Mouse (Mus musculus): ENCODE measurements around the gene Slc17a7. TPM values are rescaled to one million over a fixed set of nuclear protein-coding genes. Genes with fewer than 3 reads are reported as not detected.

Gene Slc17a7
- polyA plus RNA-seq, 1 experiment from 2014 or later, result 0.73 TPM

GRCm38 (mm10) chr7:45182199-45182601 lies 18.5 kb downstream of the Slc17a7 start:
- ATAC-seq (ENCODE audit: insufficient number of reproducible peaks, insufficient read depth, low FRiP score, low TSS enrichment), result peak; percentile 62; the same call in 1 of the 2 replicates
- H3K4me1 ChIP-seq, result no peaks in the 10 kb centered on the region
- peak overlapping the region; percentile 21 for H3K4me3 ChIP-seq
- no peak overlapping the region for H3K27ac ChIP-seq
- peak overlapping the region; percentile 46 for H3K4me2 ChIP-seq (replicated peaks)
- under 1% methylated on average over 34 of the region's 34 CpGs for WGBS
- peaks cover 94% of the 10 kb centered on the region for H3K27me3 ChIP-seq
- no peaks in the 10 kb centered on the region for H3K36me3 ChIP-seq
- H3K9ac ChIP-seq, result peak overlapping the region; percentile 34
- H3K9me3 ChIP-seq, result no peaks in the 10 kb centered on the region

DNA sequence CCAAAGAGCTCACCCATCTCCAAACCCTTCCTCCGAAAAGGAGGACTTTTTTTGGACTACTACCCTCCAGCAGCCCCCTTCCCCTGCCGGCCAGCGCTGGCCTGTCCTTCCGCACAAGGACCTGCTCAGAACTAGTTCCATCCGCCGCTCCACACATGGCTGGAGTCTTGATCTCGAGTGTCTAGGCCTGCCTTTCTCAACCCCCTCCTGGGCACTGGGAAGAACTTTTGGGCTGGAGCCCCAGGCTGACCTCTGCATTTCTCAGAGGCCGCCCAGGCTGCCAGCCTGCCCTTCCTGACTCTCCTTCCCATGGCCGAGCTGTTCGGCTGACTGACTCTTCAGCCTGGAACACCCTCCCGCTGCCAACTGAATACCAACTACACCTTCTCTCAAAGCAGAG lies 18.9 kb downstream of the Slc17a7 start:
- no peak overlapping the region for H3K27ac ChIP-seq
- H3K4me1 ChIP-seq, result no peaks in the 10 kb centered on the region
- H3K36me3 ChIP-seq, result no peaks in the 10 kb centered on the region
- WGBS, result 19% methylated on average over 11 of the region's 11 CpGs
- H3K9me3 ChIP-seq, result no peaks in the 10 kb centered on the region
- peak overlapping the region; percentile 21 for H3K4me3 ChIP-seq
- peaks cover 90% of the 10 kb centered on the region for H3K27me3 ChIP-seq
- H3K4me2 ChIP-seq (replicated peaks), result peak overlapping the region; percentile 46
- peak; percentile 25; the same call in 1 of the 2 replicates for ATAC-seq (ENCODE audit: insufficient number of reproducible peaks, insufficient read depth, low FRiP score, low TSS enrichment)
- H3K9ac ChIP-seq, result peak overlapping the region; percentile 34

GRCm38 (mm10) chr7:45183672-45184071 lies 19.9 kb downstream of the Slc17a7 start:
- H3K4me2 ChIP-seq (replicated peaks), result no peak overlapping the region
- no peaks in the 10 kb centered on the region for H3K9me3 ChIP-seq
- H3K4me1 ChIP-seq, result no peaks in the 10 kb centered on the region
- no peak overlapping the region for H3K9ac ChIP-seq
- ATAC-seq (ENCODE audit: insufficient number of reproducible peaks, insufficient read depth, low FRiP score, low TSS enrichment), result no peak
- H3K27me3 ChIP-seq, result peaks cover 89% of the 10 kb centered on the region
- WGBS, result 61% methylated on average over 7 of the region's 7 CpGs
- no peak overlapping the region for H3K27ac ChIP-seq
- no peak overlapping the region for H3K4me3 ChIP-seq
- H3K36me3 ChIP-seq, result no peaks in the 10 kb centered on the region

GRCm38 (mm10) chr7:45185921-45186320 lies 22.2 kb downstream of the Slc17a7 start:
- Histone ChIP-seq H3K27me3 (peaks cover 78% of the 10 kb centered on the region), H3K4me2 (replicated peaks) (no peak overlapping the region), H3K9me3 (no peaks in the 10 kb centered on the region), H3K4me1 (no peaks in the 10 kb centered on the region), H3K27ac (no peak overlapping the region), H3K4me3 (no peak overlapping the region), H3K36me3 (no peaks in the 10 kb centered on the region), H3K9ac (no peak overlapping the region; the same call in 1 of the 2 replicates)
- 53% methylated on average over 7 of the region's 7 CpGs for WGBS
- ATAC-seq (ENCODE audit: insufficient number of reproducible peaks, insufficient read depth, low FRiP score, low TSS enrichment), result no peak

DNA sequence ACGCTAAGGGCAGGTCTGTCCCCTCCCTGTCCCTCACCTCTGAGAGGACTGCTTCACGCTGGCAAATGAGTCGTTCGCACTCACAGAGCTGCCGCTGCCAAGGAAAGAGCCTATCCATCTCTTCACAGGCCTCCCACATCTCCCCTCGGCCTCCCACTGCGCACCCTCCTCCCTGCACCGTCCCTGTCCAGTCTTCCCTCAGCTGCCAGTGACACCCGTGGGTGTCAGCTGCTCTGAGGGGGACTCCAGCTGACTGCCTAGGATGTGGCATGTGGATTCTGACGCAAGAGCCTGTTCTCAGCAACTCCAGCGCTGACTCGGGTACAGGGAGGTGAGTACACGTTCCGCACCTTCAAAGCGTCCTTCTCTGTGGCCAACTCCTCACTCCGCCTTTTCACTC lies 25.9 kb downstream of the Slc17a7 start:
- H3K9ac ChIP-seq, result no peak overlapping the region
- peaks cover 10% of the 10 kb centered on the region for H3K4me1 ChIP-seq
- ATAC-seq (ENCODE audit: insufficient number of reproducible peaks, insufficient read depth, low FRiP score, low TSS enrichment), result no peak
- WGBS, result 58% methylated on average over 16 of the region's 16 CpGs
- no peak overlapping the region for H3K4me2 ChIP-seq (replicated peaks)
- peaks cover 48% of the 10 kb centered on the region for H3K27me3 ChIP-seq
- no peak overlapping the region for H3K4me3 ChIP-seq
- no peak overlapping the region for H3K27ac ChIP-seq
- no peaks in the 10 kb centered on the region for H3K36me3 ChIP-seq
- H3K9me3 ChIP-seq, result no peaks in the 10 kb centered on the region

DNA sequence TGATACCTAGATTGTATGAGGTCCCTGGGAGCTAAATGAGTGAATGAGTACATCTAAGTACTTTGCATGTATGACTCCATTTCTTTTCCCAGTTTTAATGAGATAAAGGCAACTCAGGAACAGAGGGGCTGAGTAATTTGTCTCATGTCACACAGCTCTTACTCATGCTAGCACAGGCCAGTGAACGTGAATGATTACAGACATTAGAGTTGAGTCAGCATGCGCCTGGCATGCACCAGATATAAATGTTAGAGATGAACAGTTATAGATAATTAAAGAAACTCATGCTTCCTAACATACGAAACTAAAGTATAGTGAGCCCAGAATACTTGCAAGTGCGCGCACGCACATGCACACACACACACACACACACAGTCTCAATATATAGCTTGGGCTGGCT lies 26.4 kb downstream of the Slc17a7 start:
- ATAC-seq (ENCODE audit: insufficient number of reproducible peaks, insufficient read depth, low FRiP score, low TSS enrichment), result no peak
- H3K27ac ChIP-seq, result no peak overlapping the region
- peaks cover 10% of the 10 kb centered on the region for H3K4me1 ChIP-seq
- H3K9me3 ChIP-seq, result no peaks in the 10 kb centered on the region
- H3K27me3 ChIP-seq, result peaks cover 47% of the 10 kb centered on the region
- WGBS, result 88% methylated on average over 6 of the region's 6 CpGs
- H3K4me3 ChIP-seq, result no peak overlapping the region
- H3K9ac ChIP-seq, result no peak overlapping the region
- no peak overlapping the region for H3K4me2 ChIP-seq (replicated peaks)
- H3K36me3 ChIP-seq, result no peaks in the 10 kb centered on the region

- no peak overlapping the region for H3K27ac ChIP-seq
- H3K4me3 ChIP-seq, result no peak overlapping the region
- peaks cover 41% of the 10 kb centered on the region for H3K27me3 ChIP-seq
- no peak overlapping the region for H3K9ac ChIP-seq
- H3K9me3 ChIP-seq, result no peaks in the 10 kb centered on the region
- H3K36me3 ChIP-seq, result no peaks in the 10 kb centered on the region
- WGBS, result 65% methylated on average over 2 of the region's 2 CpGs
- no peak for ATAC-seq (ENCODE audit: insufficient number of reproducible peaks, insufficient read depth, low FRiP score, low TSS enrichment)
- H3K4me1 ChIP-seq, result peaks cover 10% of the 10 kb centered on the region
- H3K4me2 ChIP-seq (replicated peaks), result no peak overlapping the region
Measured at GRCm38 (mm10) chr7:45191161-45191560, 27.4 kb downstream of the Slc17a7 start.

GRCm38 (mm10) chr7:45191803-45192363 lies 28.1 kb downstream of the Slc17a7 start:
- Histone ChIP-seq H3K9ac (no peak overlapping the region), H3K9me3 (no peaks in the 10 kb centered on the region), H3K4me3 (no peak overlapping the region), H3K4me1 (peaks cover 10% of the 10 kb centered on the region), H3K4me2 (replicated peaks) (no peak overlapping the region), H3K27me3 (peaks cover 41% of the 10 kb centered on the region), H3K36me3 (no peaks in the 10 kb centered on the region), H3K27ac (peak overlapping the region; percentile 76)
- WGBS, result 4% methylated on average over 8 of the region's 8 CpGs
- ATAC-seq (ENCODE audit: insufficient number of reproducible peaks, insufficient read depth, low FRiP score, low TSS enrichment), result peak; percentile 72; the same call in 1 of the 2 replicates

DNA sequence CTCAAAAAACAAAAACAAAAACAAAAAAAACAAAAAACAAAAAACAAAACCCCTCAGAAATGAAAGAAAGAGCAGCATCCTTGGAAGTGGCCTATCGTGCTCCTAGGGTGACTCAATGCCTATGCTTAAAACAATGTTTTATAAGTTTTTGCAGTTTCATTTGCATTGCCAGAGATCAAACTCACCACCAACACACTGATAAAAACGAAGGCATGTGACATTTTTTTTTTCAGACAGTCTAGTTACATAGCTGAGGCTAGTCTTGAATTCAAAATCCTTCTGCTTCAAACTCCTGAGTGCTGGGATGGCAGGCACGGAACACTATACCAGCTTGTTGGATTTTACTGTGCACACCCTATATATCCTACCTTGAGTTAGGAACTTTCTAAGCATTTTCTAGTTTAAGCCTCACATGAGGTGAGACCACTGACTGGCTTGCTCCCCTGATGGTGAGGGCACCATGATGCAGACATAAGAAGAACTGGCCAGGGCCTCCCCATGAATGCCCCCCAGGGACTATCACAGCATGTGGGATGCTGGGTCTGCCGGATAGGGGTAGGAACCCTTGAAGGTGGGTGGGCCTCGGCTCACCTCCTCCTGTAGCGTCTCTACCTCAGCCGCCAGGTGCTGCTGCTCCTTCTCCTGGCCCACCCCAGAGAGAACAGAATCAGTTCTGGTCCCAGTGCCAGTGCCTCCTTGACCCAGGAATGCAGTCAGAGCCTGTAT lies 29.0 kb downstream of the Slc17a7 start:
- Histone ChIP-seq H3K4me3 (no peak overlapping the region), H3K9ac (no peak overlapping the region), H3K36me3 (no peaks in the 10 kb centered on the region), H3K27ac (no peak overlapping the region), H3K4me2 (replicated peaks) (no peak overlapping the region), H3K4me1 (peaks cover 10% of the 10 kb centered on the region), H3K9me3 (no peaks in the 10 kb centered on the region), H3K27me3 (peaks cover 42% of the 10 kb centered on the region)
- 81% methylated on average over 7 of the region's 7 CpGs for WGBS
- ATAC-seq (ENCODE audit: insufficient number of reproducible peaks, insufficient read depth, low FRiP score, low TSS enrichment), result no peak

GRCm38 (mm10) chr7:45193406-45193805 lies 29.7 kb downstream of the Slc17a7 start:
- H3K27me3 ChIP-seq, result peaks cover 36% of the 10 kb centered on the region
- H3K36me3 ChIP-seq, result no peaks in the 10 kb centered on the region
- peaks cover 10% of the 10 kb centered on the region for H3K4me1 ChIP-seq
- no peak overlapping the region for H3K9ac ChIP-seq
- H3K4me3 ChIP-seq, result no peak overlapping the region
- no peak overlapping the region for H3K27ac ChIP-seq
- H3K4me2 ChIP-seq (replicated peaks), result no peak overlapping the region
- 60% methylated on average over 5 of the region's 5 CpGs for WGBS
- ATAC-seq (ENCODE audit: insufficient number of reproducible peaks, insufficient read depth, low FRiP score, low TSS enrichment), result no peak
- no peaks in the 10 kb centered on the region for H3K9me3 ChIP-seq

GRCm38 (mm10) chr7:45193871-45194785 lies 30.4 kb downstream of the Slc17a7 start:
- WGBS, result 73% methylated on average over 17 of the region's 17 CpGs
- no peak for ATAC-seq (ENCODE audit: insufficient number of reproducible peaks, insufficient read depth, low FRiP score, low TSS enrichment)
- peaks cover 10% of the 10 kb centered on the region for H3K4me1 ChIP-seq
- H3K9ac ChIP-seq, result no peak overlapping the region
- no peak overlapping the region for H3K27ac ChIP-seq
- no peaks in the 10 kb centered on the region for H3K9me3 ChIP-seq
- no peak overlapping the region for H3K4me2 ChIP-seq (replicated peaks)
- peaks cover 29% of the 10 kb centered on the region for H3K27me3 ChIP-seq
- no peak overlapping the region for H3K4me3 ChIP-seq
- no peaks in the 10 kb centered on the region for H3K36me3 ChIP-seq

Measured in embryonic facial prominence, embryonic 12.5 days (tissue).